Mouse (Mus musculus): ENCODE results near the gene Nebl. TPM values are rescaled to one million over a fixed set of nuclear protein-coding genes. Genes with fewer than 3 reads are reported as not detected.

The Nebl gene
- polyA plus RNA-seq, 1 experiment from 2014 or later, result 5.4 TPM

DNA sequence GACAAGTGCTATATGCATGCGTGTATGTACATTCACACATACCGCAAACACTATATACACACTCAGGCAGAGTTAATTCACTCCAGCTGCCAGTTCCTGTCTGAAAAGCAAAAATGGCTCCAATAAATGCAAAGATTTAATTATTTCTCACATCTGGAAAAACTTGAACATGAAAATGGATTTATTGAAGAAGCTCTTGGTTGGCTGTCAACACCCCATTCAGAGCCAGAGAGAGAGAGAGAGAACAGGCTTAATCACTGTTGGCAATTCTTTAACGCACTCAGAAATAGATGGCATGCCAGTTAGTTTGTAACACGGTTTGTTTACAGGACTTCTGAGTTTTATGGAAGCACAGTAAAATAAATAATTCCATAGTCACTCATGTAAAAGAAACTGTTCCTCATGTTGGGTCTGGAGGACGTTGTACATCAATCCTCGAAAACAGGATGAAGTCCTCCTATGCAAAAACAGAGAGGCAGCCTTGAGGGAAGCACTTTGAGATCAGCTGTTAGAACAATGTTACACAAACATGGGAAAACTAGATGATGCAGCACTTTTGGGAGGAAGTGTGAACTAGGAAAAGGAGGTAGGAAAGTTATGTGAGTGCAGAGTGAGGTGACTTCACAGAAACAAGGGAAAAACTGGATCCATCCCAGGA is 265.6 kb downstream of the Nebl start:
- Histone ChIP-seq H3K36me3 (no peaks in the 10 kb centered on the region), H3K4me2 (replicated peaks) (no peak overlapping the region), H3K4me1 (replicated peaks) (no peaks in the 10 kb centered on the region), H3K9me3 (no peaks in the 10 kb centered on the region), H3K27ac (no peak overlapping the region), H3K4me3 (replicated peaks) (no peak overlapping the region), H3K9ac (replicated peaks) (no peak overlapping the region), H3K27me3 (no peaks in the 10 kb centered on the region)
- ATAC-seq, result no peak
- 90% methylated on average over 6 of the region's 6 CpGs for WGBS

- Histone ChIP-seq H3K9ac (replicated peaks) (no peak overlapping the region), H3K4me2 (replicated peaks) (no peak overlapping the region), H3K27ac (no peak overlapping the region), H3K4me3 (replicated peaks) (no peak overlapping the region), H3K4me1 (replicated peaks) (no peaks in the 10 kb centered on the region), H3K36me3 (no peaks in the 10 kb centered on the region), H3K27me3 (no peaks in the 10 kb centered on the region), H3K9me3 (no peaks in the 10 kb centered on the region)
- WGBS, result 88% methylated on average over 2 of the region's 2 CpGs
- ATAC-seq, result no peak
These were observed 270.8 kb downstream of the Nebl start for GRCm38 (mm10) chr2:17460434-17460833.

DNA sequence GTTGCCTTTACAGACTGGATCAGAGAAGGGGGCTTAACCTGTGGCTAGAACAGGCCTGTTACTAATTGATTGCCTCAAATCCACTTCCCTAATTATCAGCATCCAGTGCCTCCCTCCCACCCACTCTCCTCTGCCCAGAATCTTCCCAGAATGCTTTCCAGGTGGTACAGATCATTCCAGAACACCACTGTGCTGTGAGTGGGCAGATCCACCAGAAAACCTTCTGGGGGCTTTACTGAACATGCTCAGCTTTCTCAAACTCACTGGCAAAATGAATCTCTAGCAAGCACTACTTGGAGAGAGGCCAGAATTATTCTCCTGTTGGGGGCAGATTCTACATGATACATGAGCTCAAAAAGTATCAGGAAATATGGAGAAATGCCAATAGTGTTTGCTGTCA is 277.6 kb downstream of the Nebl start:
- Histone ChIP-seq H3K27me3 (no peaks in the 10 kb centered on the region), H3K36me3 (no peaks in the 10 kb centered on the region), H3K4me2 (replicated peaks) (no peak overlapping the region), H3K4me3 (replicated peaks) (no peak overlapping the region), H3K9me3 (no peaks in the 10 kb centered on the region), H3K27ac (no peak overlapping the region), H3K4me1 (replicated peaks) (0 out of 2 replicates have a peak, but pooled peaks cover 2% of the 10 kb centered on the region), H3K9ac (replicated peaks) (no peak overlapping the region)
- ATAC-seq, result no peak

DNA sequence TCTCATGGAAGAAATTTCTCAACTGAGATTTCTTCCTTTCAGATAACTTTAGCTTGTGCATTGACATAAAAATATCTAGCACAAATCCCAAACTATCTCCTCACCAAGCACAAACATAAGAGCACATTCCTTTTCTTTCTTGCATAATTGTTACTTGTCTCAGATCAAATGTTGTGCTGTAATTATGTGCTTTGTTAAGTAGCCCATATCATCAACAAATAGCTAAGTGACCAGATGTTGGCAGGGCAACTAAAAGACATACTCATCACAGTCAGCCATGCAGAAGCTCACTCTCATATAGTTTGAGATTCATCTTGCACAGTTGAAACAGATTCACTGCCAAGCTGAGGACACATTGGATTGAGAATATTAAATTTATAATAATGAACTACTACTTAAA is 282.9 kb downstream of the Nebl start:
- Histone ChIP-seq H3K27ac (no peak overlapping the region), H3K9me3 (no peaks in the 10 kb centered on the region), H3K4me1 (replicated peaks) (0 out of 2 replicates have a peak, but pooled peaks cover 2% of the 10 kb centered on the region), H3K36me3 (no peaks in the 10 kb centered on the region), H3K4me3 (replicated peaks) (no peak overlapping the region), H3K4me2 (replicated peaks) (no peak overlapping the region), H3K27me3 (no peaks in the 10 kb centered on the region), H3K9ac (replicated peaks) (no peak overlapping the region)
- no peak for ATAC-seq

GRCm38 (mm10) chr2:17443581-17443980 is 287.7 kb downstream of the Nebl start:
- no peak for ATAC-seq
- WGBS, result 58% methylated on average over 7 of the region's 7 CpGs
- Histone ChIP-seq H3K27ac (no peak overlapping the region), H3K9me3 (no peaks in the 10 kb centered on the region), H3K36me3 (no peaks in the 10 kb centered on the region), H3K9ac (replicated peaks) (no peak overlapping the region), H3K4me1 (replicated peaks) (no peaks in the 10 kb centered on the region), H3K4me2 (replicated peaks) (no peak overlapping the region), H3K4me3 (replicated peaks) (no peak overlapping the region), H3K27me3 (peaks cover 3% of the 10 kb centered on the region; the same call in 1 of the 2 replicates)

DNA sequence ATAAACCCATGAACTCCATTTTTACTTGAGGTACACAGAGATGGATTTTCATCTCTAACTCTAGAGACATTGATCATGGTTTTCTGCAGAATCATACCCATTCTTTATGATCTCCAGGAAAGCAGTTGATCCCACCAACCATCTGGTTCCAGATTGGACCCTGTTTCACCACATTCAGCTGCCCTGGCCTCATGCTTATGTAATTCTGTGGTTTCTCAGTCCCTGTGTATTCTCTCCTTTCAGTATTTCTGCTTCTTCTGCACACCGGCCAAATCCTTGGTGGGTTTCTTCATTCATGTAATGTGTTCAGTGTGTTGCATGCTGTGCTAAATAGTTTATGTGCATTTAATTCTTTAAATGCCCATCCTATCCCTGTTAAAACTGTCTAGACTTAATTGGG is 292.9 kb downstream of the Nebl start:
- ATAC-seq, result no peak
- Histone ChIP-seq H3K4me3 (replicated peaks) (no peak overlapping the region), H3K9ac (replicated peaks) (no peak overlapping the region), H3K27ac (no peak overlapping the region), H3K9me3 (no peaks in the 10 kb centered on the region), H3K36me3 (no peaks in the 10 kb centered on the region), H3K4me1 (replicated peaks) (peaks cover 6% of the 10 kb centered on the region), H3K4me2 (replicated peaks) (no peak overlapping the region), H3K27me3 (peaks cover 7% of the 10 kb centered on the region; the same call in 1 of the 2 replicates)
- WGBS, result 82% methylated on average over 1 of the region's 1 CpGs

GRCm38 (mm10) chr2:17436739-17437440 is 294.4 kb downstream of the Nebl start:
- peak; percentile 63; the same call in 1 of the 2 replicates for ATAC-seq
- 46% methylated on average over 10 of the region's 10 CpGs for WGBS

DNA sequence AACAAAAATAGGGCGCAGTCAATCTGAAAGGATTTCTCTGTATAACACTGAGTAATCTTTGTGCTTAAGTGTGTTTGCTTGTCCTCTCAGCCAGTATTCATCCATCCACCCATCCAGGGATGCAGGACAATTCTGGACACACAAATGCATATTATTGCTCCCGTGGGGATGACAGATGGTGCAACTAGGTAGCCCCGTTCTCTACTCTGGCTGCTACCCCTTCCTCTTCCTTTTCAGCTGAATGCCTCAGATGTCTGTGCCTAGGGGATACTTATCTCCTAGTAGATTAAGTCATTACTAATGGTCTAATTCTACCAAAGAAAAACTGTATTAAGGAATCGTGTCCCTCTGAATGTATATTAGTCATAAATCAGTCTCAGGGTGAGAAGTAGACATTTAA is 296.0 kb downstream of the Nebl start:
- H3K4me3 ChIP-seq (replicated peaks), result no peak overlapping the region
- no peak overlapping the region for H3K27ac ChIP-seq
- WGBS, result 63% methylated on average over 4 of the region's 4 CpGs
- H3K4me1 ChIP-seq (replicated peaks), result peaks cover 6% of the 10 kb centered on the region
- no peak for ATAC-seq
- H3K27me3 ChIP-seq, result peaks cover 7% of the 10 kb centered on the region; the same call in 1 of the 2 replicates
- no peaks in the 10 kb centered on the region for H3K9me3 ChIP-seq
- no peak overlapping the region for H3K9ac ChIP-seq (replicated peaks)
- H3K4me2 ChIP-seq (replicated peaks), result no peak overlapping the region
- no peaks in the 10 kb centered on the region for H3K36me3 ChIP-seq

More at GRCm38 (mm10) chr2:17436739-17437440, 294.4 kb downstream of the Nebl start:
- H3K27me3 ChIP-seq, result peaks cover 7% of the 10 kb centered on the region; the same call in 1 of the 2 replicates
- H3K4me2 ChIP-seq (replicated peaks), result no peak overlapping the region
- no peak overlapping the region for H3K4me3 ChIP-seq (replicated peaks)
- no peaks in the 10 kb centered on the region for H3K36me3 ChIP-seq
- H3K4me1 ChIP-seq (replicated peaks), result peaks cover 6% of the 10 kb centered on the region
- no peaks in the 10 kb centered on the region for H3K9me3 ChIP-seq
- no peak overlapping the region for H3K27ac ChIP-seq
- H3K9ac ChIP-seq (replicated peaks), result no peak overlapping the region

GRCm38 (mm10) chr2:17429028-17429427 is 302.2 kb downstream of the Nebl start:
- H3K4me1 ChIP-seq (replicated peaks), result no peaks in the 10 kb centered on the region
- ATAC-seq, result no peak
- H3K9me3 ChIP-seq, result no peaks in the 10 kb centered on the region
- no peak overlapping the region for H3K4me2 ChIP-seq (replicated peaks)
- H3K27me3 ChIP-seq, result 0 out of 2 replicates have a peak, but pooled peaks cover 4% of the 10 kb centered on the region
- H3K36me3 ChIP-seq, result no peaks in the 10 kb centered on the region
- H3K27ac ChIP-seq, result no peak overlapping the region
- H3K9ac ChIP-seq (replicated peaks), result no peak overlapping the region
- 79% methylated on average over 4 of the region's 4 CpGs for WGBS
- no peak overlapping the region for H3K4me3 ChIP-seq (replicated peaks)

DNA sequence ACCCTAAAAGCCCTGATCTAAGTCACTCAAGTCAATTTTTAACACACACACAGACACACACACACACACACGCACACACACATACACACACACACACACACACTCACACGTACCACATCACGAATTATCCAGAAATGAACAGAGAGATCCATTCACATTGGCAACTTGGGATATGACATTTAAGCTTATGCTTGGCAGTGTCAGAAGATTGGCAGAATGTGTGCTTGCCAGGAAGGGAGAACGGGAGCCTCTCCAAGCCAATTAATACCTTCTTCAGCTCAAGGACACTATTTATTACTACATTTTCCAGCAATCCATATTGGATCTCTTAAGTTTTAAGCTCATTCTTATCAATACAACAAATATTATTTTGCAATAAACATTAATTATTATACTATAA is 303.1 kb downstream of the Nebl start:
- H3K27ac ChIP-seq, result no peak overlapping the region
- ATAC-seq, result no peak

GRCm38 (mm10) chr2:17422967-17423366 is 308.3 kb downstream of the Nebl start:
- Histone ChIP-seq H3K27ac (no peak overlapping the region), H3K4me3 (replicated peaks) (no peak overlapping the region), H3K27me3 (no peaks in the 10 kb centered on the region), H3K36me3 (no peaks in the 10 kb centered on the region), H3K4me1 (replicated peaks) (no peaks in the 10 kb centered on the region), H3K4me2 (replicated peaks) (no peak overlapping the region), H3K9me3 (no peaks in the 10 kb centered on the region), H3K9ac (replicated peaks) (no peak overlapping the region)
- ATAC-seq, result peak; percentile 48; the same call in 1 of the 2 replicates
- 2% methylated on average over 1 of the region's 1 CpGs for whole genome bisulfite sequencing

More for the DNA sequence above, 303.1 kb downstream of the Nebl start:
- no peaks in the 10 kb centered on the region for H3K36me3 ChIP-seq
- no peaks in the 10 kb centered on the region for H3K4me1 ChIP-seq (replicated peaks)
- no peak overlapping the region for H3K4me2 ChIP-seq (replicated peaks)
- H3K9ac ChIP-seq (replicated peaks), result no peak overlapping the region
- no peaks in the 10 kb centered on the region for H3K9me3 ChIP-seq
- H3K4me3 ChIP-seq (replicated peaks), result no peak overlapping the region
- 0 out of 2 replicates have a peak, but pooled peaks cover 4% of the 10 kb centered on the region for H3K27me3 ChIP-seq
- 87% methylated on average over 4 of the region's 4 CpGs for WGBS

DNA sequence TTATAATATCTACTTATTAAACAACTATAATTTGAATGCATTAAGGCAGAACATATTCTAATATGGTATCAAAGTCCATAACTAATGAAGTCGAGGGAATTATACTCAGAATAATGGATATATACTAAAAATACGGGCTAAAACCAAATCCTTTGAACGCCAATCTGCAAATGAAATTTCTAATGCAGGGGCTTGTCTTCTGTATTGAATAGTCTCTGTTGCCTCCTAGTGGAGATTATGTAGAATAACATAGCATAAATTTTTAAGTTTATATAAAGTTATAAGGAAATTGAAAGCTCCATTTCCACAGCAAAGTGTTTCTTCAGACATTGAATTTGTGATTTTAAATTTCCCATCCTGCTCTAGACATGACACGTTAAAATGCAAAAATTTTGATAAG is 315.9 kb downstream of the Nebl start:
- no peaks in the 10 kb centered on the region for H3K27me3 ChIP-seq
- H3K36me3 ChIP-seq, result no peaks in the 10 kb centered on the region
- ATAC-seq, result no peak; the same call in 1 of the 2 replicates
- H3K9me3 ChIP-seq, result no peaks in the 10 kb centered on the region
- 22% methylated on average over 4 of the region's 4 CpGs for WGBS
- H3K27ac ChIP-seq, result no peak overlapping the region
- H3K9ac ChIP-seq (replicated peaks), result no peak overlapping the region
- no peak overlapping the region for H3K4me2 ChIP-seq (replicated peaks)
- no peaks in the 10 kb centered on the region for H3K4me1 ChIP-seq (replicated peaks)
- no peak overlapping the region for H3K4me3 ChIP-seq (replicated peaks)

All from midbrain, embryonic 13.5 days (tissue).